Mouse (Mus musculus) heart, adult 2 months (tissue): Measurements from ENCODE around the gene Vegfb. TPM values are rescaled to one million over a fixed set of nuclear protein-coding genes. Genes with fewer than 3 reads are reported as not detected.
A peak's percentile ranks its signal among the peaks of the same experiment; 100 is the strongest.

Experiments used
- DNase-seq, 2 experiments: peaks; one replicate each; pipeline ENCODE4 v3.0.0; 2021
- H3K27ac ChIP-seq: fragments of 200-600 bp; 2 replicates; pipeline ENCODE4 v1.8.1; 2022
- H3K27me3 ChIP-seq: fragments of 200-500 bp; 2 replicates; pipeline ENCODE4 v1.6.1; 2012; ENCODE audit warnings: mild to moderate bottlenecking, low read length, inconsistent platforms, mixed read lengths; ENCODE audit not compliant: control insufficient read depth, insufficient read depth
- H3K36me3 ChIP-seq: fragments of 200-500 bp; 2 replicates; pipeline ENCODE4 v1.6.1; 2012; ENCODE audit warnings: low read length, inconsistent platforms; ENCODE audit not compliant: control insufficient read depth, insufficient read depth
- H3K4me1 ChIP-seq: fragments of 200-500 bp; 2 replicates; pipeline ENCODE4 v1.6.1; 2011; ENCODE audit warnings: low read length; ENCODE audit not compliant: control insufficient read depth, insufficient read depth
- H3K4me3 ChIP-seq: fragments of 200-600 bp; 2 replicates; pipeline ENCODE4 v1.8.1; 2022
- H3K79me2 ChIP-seq: fragments of 200-500 bp; replicated peaks from 2 replicates; pipeline ENCODE4 v1.6.1; 2012; ENCODE audit warnings: mild to moderate bottlenecking, inconsistent platforms, low read length, moderate library complexity, mixed read lengths; ENCODE audit not compliant: control insufficient read depth, insufficient read depth
- H3K9ac ChIP-seq: fragments of 200-500 bp; 2 replicates; pipeline ENCODE4 v1.6.1; 2012; ENCODE audit warnings: low read depth, mild to moderate bottlenecking, control low read depth, inconsistent platforms, low read length, mixed read lengths
- CTCF ChIP-seq: fragments of 200-600 bp; IDR thresholded peaks from 2 replicates; pipeline ENCODE4 v1.8.1; 2022; ENCODE audit warnings: antibody characterized with exemption, mild to moderate bottlenecking, moderate library complexity
- EP300 ChIP-seq: fragments of 200-500 bp; IDR thresholded peaks from 2 replicates; pipeline ENCODE4 v1.6.1; 2011; ENCODE audit warnings: low read depth, low read length, control low read depth; ENCODE audit not compliant: insufficient read depth
- POLR2A ChIP-seq: fragments of 200-500 bp; IDR thresholded peaks from 2 replicates; pipeline ENCODE4 v1.6.1; 2011; ENCODE audit warnings: mild to moderate bottlenecking, low read depth, low read length, control low read depth; ENCODE audit not compliant: insufficient read depth
- WGBS: fragments of 180-500 bp; shearing (Covaris S2); methylation state at CpG from one replicate; pipeline ENCODE4 v1.1.7; 2018; 5-methylcytosine and 5-hydroxymethylcytosine counted together
- intact Hi-C: fragments of 180-260 bp; cut with DNase I; formaldehyde crosslinking; loops from one replicate; pipeline ENCODE4 v1.15.1; 2025
- polyA plus RNA-seq: library from polyadenylated mRNA; depleted of rRNA; stranded (reverse); fragments of >200 nt; gene quantifications from 2 replicates; pipeline ENCODE4 v1.2.3, GENCODE M21; 2012
- total RNA-seq, 2 experiments: library from RNA; stranded (reverse); gene quantifications; 2 replicates each; pipeline ENCODE4 v1.2.3; 2021

Vegfb gene
- total and polyA plus RNA-seq, 3 experiments, result 355 to 501 (median 413) TPM

DNA sequence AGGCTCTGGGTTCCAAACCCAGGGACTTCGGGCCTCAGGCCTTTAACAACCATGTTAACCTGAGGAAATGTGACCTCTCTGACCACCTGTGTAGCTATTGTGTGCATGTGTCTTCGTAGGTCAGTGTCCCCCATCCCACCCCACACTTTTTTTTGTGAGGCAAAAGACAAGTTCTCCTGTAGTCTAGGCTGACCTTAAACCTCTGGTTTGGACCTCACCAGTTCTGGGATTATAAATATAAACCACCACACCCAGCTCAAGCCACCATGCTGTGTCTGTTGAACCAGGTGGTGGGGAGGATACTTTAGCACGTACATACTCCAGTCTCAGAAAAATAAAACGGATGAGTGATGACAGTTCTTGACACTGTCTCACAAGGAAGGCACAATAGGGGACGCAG is 37.5 kb downstream of the Vegfb start:
- no peak for TF ChIP-seq EP300
- no peak for TF ChIP-seq POLR2A
- no peak for TF ChIP-seq CTCF
- Histone ChIP-seq H3K27ac (no peak overlapping the region; the same call in 1 of the 2 replicates), H3K36me3 (no peaks in the 10 kb centered on the region), H3K9ac (no peak overlapping the region), H3K4me3 (no peak overlapping the region), H3K79me2 (no peaks in the 10 kb centered on the region), H3K4me1 (peaks cover 7% of the 10 kb centered on the region), H3K27me3 (no peaks in the 10 kb centered on the region)
- intact Hi-C loops, result no loop called here
- DNase-seq, result no peak
- 55% methylated on average over 5 of the region's 5 CpGs for WGBS

DNA sequence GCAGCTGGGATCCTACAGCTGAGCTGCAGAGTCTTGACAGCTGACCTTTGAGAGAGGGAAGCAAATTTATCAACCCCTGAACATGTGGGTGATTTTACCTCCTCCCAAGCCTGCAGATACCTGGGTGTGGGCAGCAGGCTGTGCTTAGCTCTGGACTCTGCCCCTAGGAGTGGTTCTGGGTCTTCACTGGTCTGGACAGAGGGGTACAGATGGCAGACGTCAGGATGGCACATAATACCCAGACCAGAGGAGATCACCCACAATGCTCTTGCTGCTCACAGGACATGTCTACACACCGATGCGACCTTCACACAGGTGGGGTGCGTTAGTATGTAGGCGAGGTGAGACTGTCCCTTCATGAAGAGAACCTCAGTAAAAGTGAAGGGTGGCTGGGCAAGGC is 37.9 kb downstream of the Vegfb start:
- H3K9ac ChIP-seq, result no peak overlapping the region

DNA sequence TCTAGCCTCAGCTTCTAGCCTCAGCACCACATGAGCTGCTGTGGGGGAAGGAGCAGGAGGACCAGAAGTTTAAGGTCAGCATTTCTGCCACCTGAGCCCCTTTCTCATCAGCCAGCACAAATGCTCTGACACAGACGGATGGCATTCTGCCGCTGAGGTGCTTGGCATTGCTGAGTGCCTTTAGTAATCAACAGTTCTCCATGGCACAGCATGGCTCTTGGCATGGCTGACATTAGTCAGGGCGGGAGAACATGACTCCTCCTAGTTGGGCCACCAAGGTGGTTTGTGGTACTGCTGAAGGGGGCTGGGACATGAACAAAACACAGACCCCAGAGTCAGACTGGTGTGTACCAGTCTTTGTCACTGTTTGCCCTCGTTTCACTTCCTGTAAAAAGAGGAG is 39.3 kb downstream of the Vegfb start:
- intact Hi-C loops, result no loop called here
- H3K9ac ChIP-seq, result no peak overlapping the region
- H3K36me3 ChIP-seq, result no peaks in the 10 kb centered on the region
- no peak overlapping the region for H3K4me3 ChIP-seq
- 70% methylated on average over 4 of the region's 4 CpGs for WGBS
- DNase-seq, result no peak
- peaks cover 7% of the 10 kb centered on the region for H3K4me1 ChIP-seq
- no peak for TF ChIP-seq EP300
- TF ChIP-seq CTCF, result no peak
- TF ChIP-seq POLR2A, result no peak
- no peaks in the 10 kb centered on the region for H3K79me2 ChIP-seq
- no peaks in the 10 kb centered on the region for H3K27me3 ChIP-seq
- no peak overlapping the region for H3K27ac ChIP-seq

More for the DNA sequence above, 37.9 kb downstream of the Vegfb start:
- 88% methylated on average over 5 of the region's 5 CpGs for WGBS
- TF ChIP-seq EP300 (no peak), CTCF (no peak), POLR2A (no peak)
- no peak for DNase-seq
- no peak overlapping the region for H3K27ac ChIP-seq
- no peaks in the 10 kb centered on the region for H3K36me3 ChIP-seq
- H3K27me3 ChIP-seq, result no peaks in the 10 kb centered on the region
- intact Hi-C loops, result no loop called here
- peaks cover 7% of the 10 kb centered on the region for H3K4me1 ChIP-seq
- H3K79me2 ChIP-seq, result no peaks in the 10 kb centered on the region
- no peak overlapping the region for H3K4me3 ChIP-seq

DNA sequence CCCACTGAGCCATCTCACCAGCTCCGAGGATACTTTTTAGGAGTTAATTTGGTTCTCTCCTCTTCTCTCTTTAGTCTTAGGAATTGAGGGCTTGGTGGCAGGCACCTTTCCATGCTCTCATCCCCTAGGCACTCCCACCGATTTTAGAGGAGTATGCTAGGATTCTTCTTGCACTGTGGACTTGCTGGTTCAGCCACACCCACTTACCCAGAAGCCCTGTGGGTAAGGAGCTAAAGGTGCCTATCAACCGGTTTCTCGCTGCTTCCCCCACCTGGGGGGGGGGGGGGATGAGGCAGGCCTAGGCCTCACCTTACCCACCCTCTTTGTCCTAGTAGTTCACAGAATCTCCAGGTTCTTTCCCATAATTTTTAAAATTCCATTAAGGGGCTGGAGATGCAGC is 39.7 kb downstream of the Vegfb start:
- intact Hi-C loops, result no loop called here

GRCm38 (mm10) chr19:6943709-6944108 is 43.7 kb downstream of the Vegfb start:
- H3K9ac ChIP-seq, result no peak overlapping the region
- DNase-seq, result no peak
- no peaks in the 10 kb centered on the region for H3K36me3 ChIP-seq
- H3K4me1 ChIP-seq, result peaks cover 3% of the 10 kb centered on the region
- WGBS, result 93% methylated on average over 6 of the region's 6 CpGs
- intact Hi-C loops, result loop anchor here (5.0 kb wide), 1 partner anchor 34 kb away; the partner anchor contains the start of gene Plcb3
- H3K27ac ChIP-seq, result no peak overlapping the region
- H3K4me3 ChIP-seq, result no peak overlapping the region
- H3K79me2 ChIP-seq, result no peaks in the 10 kb centered on the region
- H3K27me3 ChIP-seq, result no peaks in the 10 kb centered on the region
- TF ChIP-seq CTCF (no peak), EP300 (no peak), POLR2A (no peak)

More for the DNA sequence above, 39.7 kb downstream of the Vegfb start:
- TF ChIP-seq POLR2A (no peak), EP300 (no peak), CTCF (no peak)
- no peak for DNase-seq
- H3K36me3 ChIP-seq, result no peaks in the 10 kb centered on the region
- H3K9ac ChIP-seq, result no peak overlapping the region
- no peaks in the 10 kb centered on the region for H3K79me2 ChIP-seq
- H3K27me3 ChIP-seq, result no peaks in the 10 kb centered on the region
- 64% methylated on average over 4 of the region's 4 CpGs for WGBS
- H3K4me1 ChIP-seq, result peaks cover 6% of the 10 kb centered on the region
- H3K27ac ChIP-seq, result no peak overlapping the region
- no peak overlapping the region for H3K4me3 ChIP-seq

DNA sequence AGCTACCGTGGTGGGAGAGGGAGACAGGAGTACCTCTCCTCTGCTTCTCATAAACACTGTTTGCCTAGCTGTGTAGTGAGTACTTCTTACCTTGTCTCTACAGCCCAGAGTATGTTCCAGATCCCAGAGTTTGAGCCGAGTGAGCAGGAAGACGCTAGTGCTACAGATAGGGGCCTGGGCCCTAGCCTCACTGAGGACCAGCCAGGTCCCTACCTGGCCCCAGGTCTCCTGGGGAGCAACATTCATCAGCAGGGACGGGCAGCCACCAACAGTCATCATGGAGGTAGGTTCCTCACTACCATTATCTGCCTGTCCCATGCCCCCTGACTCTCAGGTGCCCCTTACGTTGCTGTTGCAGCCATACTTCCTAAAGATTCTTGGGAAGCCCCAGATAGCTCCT is 44.7 kb downstream of the Vegfb start:
- intact Hi-C loops, result loop anchor here (1.0 to 5.0 kb wide), 2 partner anchors 9 to 35 kb away; partner anchors contain the start of gene Plcb3
- Histone ChIP-seq H3K9ac (peak overlapping the region; percentile 65), H3K27ac (peak overlapping the region; percentile 84), H3K36me3 (no peaks in the 10 kb centered on the region), H3K79me2 (no peaks in the 10 kb centered on the region), H3K4me1 (peaks cover 3% of the 10 kb centered on the region), H3K4me3 (peak overlapping the region; percentile 80), H3K27me3 (no peaks in the 10 kb centered on the region)
- DNase-seq, result no peak
- TF ChIP-seq POLR2A, result no peak
- no peak for TF ChIP-seq EP300
- TF ChIP-seq CTCF, result no peak
- 25% methylated on average over 5 of the region's 5 CpGs for WGBS
